8 mouse cellular contexts compared by ENCODE assay signal in genomic region chr8:11556691-11557423, GRCm38 (mm10). TPM values are rescaled to one million over a fixed set of nuclear protein-coding genes. Genes with fewer than 3 reads are reported as not detected.
DNase-seq lines count a peak whose midpoint lies in the region; ATAC-seq and TF ChIP-seq lines count a peak whose summit lies in the region.

No protein-coding gene starts in this region.

- TF ChIP-seq POLR2A in CH12.LX (IDR thresholded peaks at IDR 0.05; ENCODE audit: low read depth, low read length): no peak
- TF ChIP-seq POLR2A in brain, embryonic 14.5 days (IDR thresholded peaks at IDR 0.05; ENCODE audit: borderline replicate concordance, extremely low read depth, insufficient read depth, insufficient read length, poor library complexity, severe bottlenecking): 0 out of 2 replicates have a peak, but pooled peaks have one; percentile 17

- peak overlapping the region; percentile 70 for H3K9ac ChIP-seq in CH12.LX (ENCODE audit: insufficient read depth, low read depth)
- H3K9ac ChIP-seq in forebrain, embryonic 16.5 days (replicated peaks; ENCODE audit: low read depth, low read length): peak overlapping the region; percentile 99
- peak overlapping the region; percentile 85 for H3K9ac ChIP-seq in hindbrain, embryonic 15.5 days

- dilution Hi-C loops in CH12.LX (cut with MboI; ENCODE audit: extremely low pct_ligation_motif_present, extremely low pct_unique_long_range_greater_than_20kb, low sequenced_read_pairs): no loop called here

- peak overlapping the region; percentile 25; the same call in 1 of the 2 replicates for H3K4me2 ChIP-seq in CH12.LX (ENCODE audit: insufficient read depth, low read depth, poor library complexity, severe bottlenecking)
- H3K4me2 ChIP-seq in forebrain, embryonic 16.5 days (ENCODE audit: low read length): peak overlapping the region; percentile 62
- peak overlapping the region; percentile 82 for H3K4me2 ChIP-seq in hindbrain, embryonic 15.5 days

- H3K36me3 ChIP-seq in CH12.LX (replicated peaks in 1 of 2; ENCODE audit: control insufficient read depth in 1 of 2, insufficient read depth in 1 of 2, low read length in 1 of 2) (peaks cover 9 to 17% of the 10 kb centered on the region in 2 experiments), macrophage (ENCODE audit: inconsistent target) (peaks cover 10% of the 10 kb centered on the region)
- peaks cover 3% of the 10 kb centered on the region; the same call in 1 of the 2 replicates for H3K36me3 ChIP-seq in forebrain, embryonic 16.5 days (ENCODE audit: control insufficient read depth, insufficient read depth)
- H3K36me3 ChIP-seq in hindbrain, embryonic 15.5 days: peaks cover 5% of the 10 kb centered on the region

- DNase-seq in CH12.LX (ENCODE audit: extremely low read depth): no peak
- peak; percentile 70 for DNase-seq in brain, embryonic 14.5 days (ENCODE audit: low read depth)
- DNase-seq in left cerebral cortex, adult 8-10 months (ENCODE audit: low spot score in 2 of 2): peak; percentile 37 to 39
- peak; percentile 55 for DNase-seq in right cerebral cortex, postnatal 25 days
- no peak for DNase-seq in c-Kit-positive CD71-positive TER-119-positive erythroid progenitor cells, embryonic 14.5 days (ENCODE audit: low spot score)

- H3K4me1 ChIP-seq in CH12.LX (ENCODE audit: control insufficient read depth in 1 of 2, insufficient read depth in 2 of 2): peaks cover 10 to 34% of the 10 kb centered on the region in 2 experiments; a peak in 2 of 4 replicates
- H3K4me1 ChIP-seq in forebrain, embryonic 16.5 days (replicated peaks; ENCODE audit: control insufficient read depth, insufficient read depth, low read length): peaks cover 23% of the 10 kb centered on the region
- H3K4me1 ChIP-seq in hindbrain, embryonic 15.5 days (replicated peaks): peaks cover 27% of the 10 kb centered on the region

- no peaks in the 10 kb centered on the region for H3K9me3 ChIP-seq in CH12.LX (replicated peaks; ENCODE audit: low read length)
- no peaks in the 10 kb centered on the region for H3K9me3 ChIP-seq in forebrain, embryonic 16.5 days (ENCODE audit: control insufficient read depth, low read length)
- no peaks in the 10 kb centered on the region for H3K9me3 ChIP-seq in hindbrain, embryonic 15.5 days

- H3K27ac ChIP-seq in CH12.LX (ENCODE audit: insufficient read depth, low read depth) (peak overlapping the region; percentile 29; the same call in 1 of the 2 replicates), macrophage (no peak overlapping the region)
- peak overlapping the region; percentile 100 for H3K27ac ChIP-seq in forebrain, embryonic 16.5 days (ENCODE audit: low read length)
- H3K27ac ChIP-seq in hindbrain, embryonic 15.5 days (replicated peaks): peak overlapping the region; percentile 100

- TF ChIP-seq CTCF in CH12.LX (conservative IDR thresholded peaks at IDR 0.05 in 1 of 2, IDR thresholded peaks at IDR 0.05 in 1 of 2; ENCODE audit: low read depth in 2 of 2, low read length in 2 of 2): no peak
- no peak for TF ChIP-seq CTCF in brain, embryonic 14.5 days (IDR thresholded peaks at IDR 0.05; ENCODE audit: borderline replicate concordance, extremely low read depth, insufficient read depth, insufficient read length)

- no peaks in the 10 kb centered on the region for H3K27me3 ChIP-seq in CH12.LX (replicated peaks)
- H3K27me3 ChIP-seq in forebrain, embryonic 16.5 days (replicated peaks; ENCODE audit: control insufficient read depth, insufficient read depth, low read length): no peaks in the 10 kb centered on the region
- H3K27me3 ChIP-seq in hindbrain, embryonic 15.5 days: no peaks in the 10 kb centered on the region

- in situ Hi-C loops in CH12.LX (cut with MboI; ENCODE audit: low pct_ligation_motif_present, low pct_unique_long_range_greater_than_20kb, low sequenced_read_pairs): no loop called here

- TF ChIP-seq EP300 in CH12.LX (IDR thresholded peaks at IDR 0.05; ENCODE audit: low read length): no peak

- under 1% methylated on average over 68 of the region's 85 CpGs for WGBS in forebrain, embryonic 16.5 days
- under 1% methylated on average over 80 of the region's 85 CpGs for WGBS in hindbrain, embryonic 15.5 days
- under 1% methylated on average over 62 of the region's 85 CpGs for WGBS in macrophage (ENCODE audit: missing documents)

- H3K4me3 ChIP-seq in CH12.LX (replicated peaks in 1 of 3; ENCODE audit: low read depth in 2 of 3, low read length in 2 of 3, poor library complexity in 1 of 3): peak overlapping the region; percentile 65 to 77 (median 65)
- peak overlapping the region; percentile 73 for H3K4me3 ChIP-seq in forebrain, embryonic 16.5 days (replicated peaks; ENCODE audit: low read length)
- peak overlapping the region; percentile 95 for H3K4me3 ChIP-seq in hindbrain, embryonic 15.5 days
- H3K4me3 ChIP-seq in macrophage (ENCODE audit: inconsistent target): peak overlapping the region; percentile 51

- H3K79me2 ChIP-seq in CH12.LX (replicated peaks; ENCODE audit: control insufficient read depth, extremely low read depth, insufficient read depth, poor library complexity, severe bottlenecking) (peaks cover 39% of the 10 kb centered on the region), macrophage (ENCODE audit: inconsistent target) (peaks cover 36% of the 10 kb centered on the region)

- no peak for TF ChIP-seq RAD21 in CH12.LX (IDR thresholded peaks at IDR 0.05; ENCODE audit: low read depth, low read length)

- no peak for ATAC-seq in forebrain, embryonic 16.5 days
- no peak for ATAC-seq in hindbrain, embryonic 15.5 days (ENCODE audit: low FRiP score, low read depth)

TF ChIP-seq in CH12.LX, 34 proteins besides CTCF, POLR2A, EP300 and RAD21:
- TF ChIP-seq TBP (conservative IDR thresholded peaks at IDR 0.05; ENCODE audit: low read depth, low read length) (no peak), SIN3A (IDR thresholded peaks at IDR 0.05; ENCODE audit: low read length) (peak; percentile 66), UBTF (IDR thresholded peaks at IDR 0.05; ENCODE audit: low read depth, low read length) (peak; percentile 89), CHD1 (IDR thresholded peaks at IDR 0.05; ENCODE audit: low read depth, low read length) (peak; percentile 22; the same call in 1 of the 2 replicates)

RNA-seq across cellular contexts. Expression of gene Ing1, which starts 1.5 kb away (rescaled TPM):
- total RNA-seq in CH12.LX (2012; rRNA removed) (25.0 and 30.9 TPM in 2 replicates), CH12.LX (2014; rRNA removed) (33.1 and 33.8 TPM in 2 replicates)
- polyA plus RNA-seq in CH12.LX (2012; ENCODE audit: insufficient read length, low read depth) (47.8 and 65.3 TPM in 2 replicates), macrophage (2018) (20.1 to 29.4 TPM (median 21.5 TPM) in 3 replicates)
- polyA plus RNA-seq in brain, embryonic 14.5 days (2012; rRNA removed): 57.3 and 69.9 TPM in 2 replicates
- polyA plus RNA-seq in forebrain, embryonic 16.5 days (2015; fragmentation: Nextera tagmentation; extraction: Ambion mirVana): 42.9 and 45.4 TPM in 2 replicates
- polyA plus RNA-seq in hindbrain, embryonic 15.5 days (2015; fragmentation: Nextera tagmentation; extraction: Ambion mirVana): 45.7 TPM in 2 replicates
- 10 to 100 TPM; 45.0 to 51.2 (median 48.0) TPM for total RNA-seq in left cerebral cortex, adult 8-10 months (2022)
- total RNA-seq in macrophage (2018; cell fraction: chromatin; rRNA removed): 10 to 100 TPM in 11 of 26 experiments, 1 to 10 TPM in 15; 3.7 to 18.5 (median 9.0) TPM
- total RNA-seq in macrophage (2018; cell fraction: cytosol; rRNA removed): 10 to 100 TPM; 15.6 to 24.5 (median 20.2) TPM
- 10 to 100 TPM in 22 of 26 experiments, 1 to 10 TPM in 4; 8.1 to 28.2 (median 14.8) TPM for total RNA-seq in macrophage (2018; cell fraction: nucleus; rRNA removed)

RNA-seq across cellular contexts. Expression of gene Cars2, which starts 6.3 kb away (rescaled TPM):
- total RNA-seq in CH12.LX (2012; rRNA removed): 67.1 and 67.4 TPM in 2 replicates
- 45.6 and 48.5 TPM in 2 replicates for total RNA-seq in CH12.LX (2014; rRNA removed)
- 45.7 and 46.4 TPM in 2 replicates for polyA plus RNA-seq in CH12.LX (2012; ENCODE audit: insufficient read length, low read depth)
- 44.1 and 54.9 TPM in 2 replicates for polyA plus RNA-seq in brain, embryonic 14.5 days (2012; rRNA removed)
- 29.1 and 34.1 TPM in 2 replicates for polyA plus RNA-seq in forebrain, embryonic 16.5 days (2015; fragmentation: Nextera tagmentation; extraction: Ambion mirVana)
- 23.2 and 25.2 TPM in 2 replicates for polyA plus RNA-seq in hindbrain, embryonic 15.5 days (2015; fragmentation: Nextera tagmentation; extraction: Ambion mirVana)
- total RNA-seq in left cerebral cortex, adult 8-10 months (2022): 10 to 100 TPM; 15.8 to 21.2 (median 18.4) TPM
- total RNA-seq in macrophage (2018; cell fraction: chromatin; rRNA removed): 100 to 1,000 TPM in 14 of 26 experiments, 10 to 100 TPM in 12; 24.0 to 175 (median 109) TPM
- 10 to 100 TPM in 23 of 26 experiments, 1 to 10 TPM in 3; 8.6 to 15.6 (median 12.0) TPM for total RNA-seq in macrophage (2018; cell fraction: cytosol; rRNA removed)
- 100 to 1,000 TPM in 1 of 26 experiments, 10 to 100 TPM in 25; 15.7 to 102 (median 57.4) TPM for total RNA-seq in macrophage (2018; cell fraction: nucleus; rRNA removed)
- polyA plus RNA-seq in macrophage (2018): 9.9 to 20.4 TPM (median 18.1 TPM) in 3 replicates

RNA-seq across cellular contexts. Expression of gene Naxd, which starts 59.6 kb away (rescaled TPM):
- total RNA-seq in CH12.LX (2012; rRNA removed) (57.1 and 59.8 TPM in 2 replicates), CH12.LX (2014; rRNA removed) (39.7 and 40.4 TPM in 2 replicates)
- polyA plus RNA-seq in CH12.LX (2012; ENCODE audit: insufficient read length, low read depth) (50.1 and 52.8 TPM in 2 replicates), macrophage (2018) (30.7 to 40.1 TPM (median 32.9 TPM) in 3 replicates)
- polyA plus RNA-seq in brain, embryonic 14.5 days (2012; rRNA removed): 126 and 165 TPM in 2 replicates
- polyA plus RNA-seq in forebrain, embryonic 16.5 days (2015; fragmentation: Nextera tagmentation; extraction: Ambion mirVana): 148 and 168 TPM in 2 replicates
- 144 and 148 TPM in 2 replicates for polyA plus RNA-seq in hindbrain, embryonic 15.5 days (2015; fragmentation: Nextera tagmentation; extraction: Ambion mirVana)
- total RNA-seq in left cerebral cortex, adult 8-10 months (2022): 10 to 100 TPM; 48.7 to 62.5 (median 56.0) TPM
- 100 to 1,000 TPM in 4 of 26 experiments, 10 to 100 TPM in 22; 27.5 to 110 (median 70.6) TPM for total RNA-seq in macrophage (2018; cell fraction: chromatin; rRNA removed)
- 10 to 100 TPM; 24.7 to 46.5 (median 36.7) TPM for total RNA-seq in macrophage (2018; cell fraction: cytosol; rRNA removed)
- 10 to 100 TPM; 25.5 to 74.3 (median 54.0) TPM for total RNA-seq in macrophage (2018; cell fraction: nucleus; rRNA removed)

Comparison
In these comparisons a context has a peak if more than half of its experiments do, and no peak if none do; other contexts are left out.
1. DNase-seq: peak in brain, embryonic 14.5 days (single experiment), left cerebral cortex, adult 8-10 months (2 of 2) and right cerebral cortex, postnatal 25 days (single experiment); none in CH12.LX (single experiment) and c-Kit-positive CD71-positive TER-119-positive erythroid progenitor cells, embryonic 14.5 days (single experiment).
2. H3K4me2 ChIP-seq: peak in every context shown above with its lines; median percentile 82 in hindbrain, embryonic 15.5 days; 62 in forebrain, embryonic 16.5 days; 25 in CH12.LX.
3. Peak in every context shown above with its lines, with median percentiles within 50 percentile points of each other: H3K4me3 ChIP-seq and H3K9ac ChIP-seq.